Mouse (Mus musculus): ENCODE results near the gene Gm5538.

Gm5538 gene

DNA sequence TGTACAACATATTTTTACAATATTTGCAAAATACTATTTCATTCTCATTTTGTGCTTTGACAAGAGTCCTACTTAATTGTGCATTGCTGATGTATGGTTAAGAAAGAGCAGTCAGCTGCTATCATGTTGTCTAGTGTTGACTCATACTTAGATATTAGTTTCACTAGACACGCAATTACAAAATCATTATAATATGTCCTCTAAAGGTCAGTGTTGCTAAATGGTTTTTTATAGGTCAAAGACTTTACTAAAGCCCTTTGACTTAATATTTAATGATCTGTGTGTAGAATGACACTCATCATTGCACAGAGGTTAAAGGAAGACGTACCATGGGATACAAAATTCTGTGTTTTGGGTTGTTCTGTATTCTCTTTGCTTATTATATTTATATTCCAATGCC lies at the start of gene Gm5538:
TSS of gene Gm5538 (plus strand) at position 301 of the 400 bp plus-strand sequence.
- no peak for DNase-seq (ENCODE audit: low read depth, low spot score)

DNA sequence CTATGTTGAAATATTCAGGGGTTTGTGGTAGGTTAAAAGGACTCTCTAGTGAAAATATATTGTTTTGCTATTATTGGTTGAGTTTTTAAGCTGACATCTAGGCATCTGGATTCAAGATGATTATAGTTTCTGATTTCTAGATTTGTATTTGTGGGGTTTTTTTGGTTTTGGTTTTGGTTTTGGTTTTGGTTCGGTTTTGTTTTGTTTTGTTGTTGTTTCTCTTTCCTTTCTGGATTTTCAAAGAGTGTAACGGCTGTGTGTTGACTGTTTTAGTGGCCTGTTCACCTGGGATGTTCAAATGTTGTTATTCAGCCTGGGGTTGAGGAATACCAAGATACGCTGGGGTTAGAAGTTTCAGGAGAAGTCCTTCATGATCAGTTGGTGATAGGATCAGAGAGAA lies 32.2 kb upstream of the Gm5538 start:
- no peak for DNase-seq (ENCODE audit: low read depth, low spot score)

DNA sequence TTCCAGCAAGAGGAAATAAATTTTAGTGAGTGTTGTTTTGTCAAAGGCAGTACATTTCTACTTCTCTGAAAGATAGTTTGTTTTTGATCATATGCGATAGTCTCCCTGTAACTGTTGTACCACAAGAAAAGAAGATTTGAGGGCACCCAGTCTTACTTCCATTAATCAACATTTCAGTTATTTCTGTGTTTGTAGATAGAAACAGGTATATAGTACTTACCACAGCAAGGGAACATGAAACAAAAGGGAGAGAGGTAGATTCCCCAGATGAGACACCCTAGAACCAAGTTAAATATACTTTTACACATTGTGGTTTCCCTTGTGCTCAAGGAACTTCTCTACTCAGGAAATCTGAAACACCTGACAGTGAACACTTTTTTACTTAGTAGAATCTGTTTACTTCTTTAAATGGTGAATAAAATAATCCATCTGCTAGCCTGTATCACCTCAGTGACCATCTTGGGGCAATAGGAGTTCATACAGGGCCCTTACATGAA lies 26.9 kb upstream of the Gm5538 start:
- DNase-seq (ENCODE audit: low read depth, low spot score), result no peak

DNA sequence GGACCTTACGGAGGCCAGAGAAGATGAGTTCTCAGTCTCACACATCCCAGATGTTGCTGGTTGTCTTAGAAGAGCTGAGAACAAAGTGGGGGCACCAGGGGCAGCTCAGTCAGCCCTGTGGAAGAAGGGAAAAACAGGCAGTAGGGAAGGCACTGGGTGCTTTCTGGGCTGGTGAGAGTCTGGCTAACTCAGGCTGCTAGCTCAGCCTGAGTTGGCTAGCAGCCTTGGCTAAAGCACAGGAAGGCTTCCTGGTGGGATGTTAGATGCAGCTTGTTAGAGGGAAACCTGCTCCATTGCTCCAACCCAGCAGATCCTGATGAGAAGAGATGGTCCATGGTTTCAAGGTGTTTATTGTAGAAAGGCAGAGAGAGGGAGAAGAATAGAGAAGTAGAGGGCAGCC lies 10.3 kb downstream of the Gm5538 start:
- no peak for DNase-seq (ENCODE audit: low read depth, low spot score)

- DNase-seq (ENCODE audit: low read depth, low spot score), result peak; percentile 4
Observed at GRCm38 (mm10) chr3:59744181-59744580, 14.6 kb downstream of the Gm5538 start.

Data from skeletal muscle tissue, adult 2 months (tissue).